Mouse (Mus musculus): ENCODE measurements around the gene Thnsl2. TPM values are rescaled to one million over a fixed set of nuclear protein-coding genes. Genes with fewer than 3 reads are reported as not detected.

The Thnsl2 gene
- total RNA-seq, 2 experiments from 2014 or later = 7.8 to 8.5 TPM

DNA sequence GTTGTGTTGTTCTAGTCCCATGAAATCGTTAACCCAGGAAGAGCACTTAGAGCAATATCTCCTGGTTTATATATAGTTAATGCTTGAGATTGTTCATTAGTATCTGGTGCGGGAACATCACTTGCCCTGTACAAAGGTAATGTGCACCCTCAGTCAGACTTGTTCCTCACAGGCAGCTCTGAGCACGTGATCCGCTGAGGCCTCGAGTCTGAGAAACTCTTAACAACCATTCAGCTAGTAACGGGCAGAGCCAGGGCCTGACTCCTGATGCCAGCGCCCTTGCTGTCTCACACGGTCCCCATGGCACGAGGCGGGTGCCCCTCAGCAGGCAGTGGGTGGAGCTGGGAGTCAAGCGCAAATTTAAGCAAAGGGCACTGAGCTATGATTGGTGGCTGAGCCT is 10.7 kb downstream of the Thnsl2 start:
- DNase-seq = no peak

DNA sequence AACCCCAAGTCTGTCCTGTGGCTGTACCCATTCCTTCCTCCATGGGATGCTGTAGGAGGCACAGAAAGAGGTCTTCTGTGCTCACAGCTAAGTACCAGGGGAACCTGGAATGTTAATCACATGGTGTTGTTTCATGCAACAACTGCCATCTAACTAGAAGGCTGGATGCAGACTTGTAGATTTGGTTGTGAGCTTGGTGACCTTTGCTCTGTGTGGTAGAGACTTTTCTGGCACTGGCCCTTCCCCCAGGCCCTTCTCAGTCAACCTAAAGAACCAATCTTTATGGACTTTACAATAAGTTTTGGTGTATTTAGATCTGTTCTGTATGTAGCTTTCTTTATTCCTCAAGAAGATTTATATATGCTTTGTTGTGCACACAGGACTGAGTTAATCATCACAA is 13.2 kb downstream of the Thnsl2 start:
- no peak for DNase-seq

- DNase-seq = no peak
Measured at GRCm38 (mm10) chr6:71130269-71130668, 14.0 kb downstream of the Thnsl2 start.

- DNase-seq = peak; percentile 10
Measured at GRCm38 (mm10) chr6:71129071-71129470, 15.2 kb downstream of the Thnsl2 start.

DNA sequence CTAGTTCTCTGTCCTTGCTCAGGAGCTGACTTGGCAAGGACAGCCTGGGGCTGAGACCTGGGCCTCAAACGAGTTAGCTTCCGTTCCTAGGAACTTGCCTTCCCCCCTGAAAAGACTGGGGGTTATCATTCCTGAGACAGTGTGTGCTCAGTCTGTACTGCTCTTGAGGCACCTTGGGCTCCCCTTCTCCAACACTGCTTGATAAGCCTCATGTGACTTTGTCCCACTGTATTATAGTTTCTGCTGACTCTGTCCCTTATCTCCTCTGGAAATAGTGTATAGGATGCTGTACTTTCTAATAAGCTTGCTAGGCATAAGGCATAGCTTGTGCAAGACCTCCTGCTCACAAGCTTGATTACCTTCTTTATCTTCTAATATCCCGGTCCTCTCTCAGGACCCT is 17.9 kb downstream of the Thnsl2 start:
- no peak for DNase-seq

- peak; percentile 76 for DNase-seq
Measured at GRCm38 (mm10) chr6:71125043-71125893, 19.0 kb downstream of the Thnsl2 start.

- no peak for DNase-seq
Measured at GRCm38 (mm10) chr6:71119577-71120254, 24.5 kb downstream of the Thnsl2 start.

GRCm38 (mm10) chr6:71111419-71112113 is 32.7 kb downstream of the Thnsl2 start:
- no peak for DNase-seq

- no peak for DNase-seq
Measured at GRCm38 (mm10) chr6:71106170-71106945, 37.9 kb downstream of the Thnsl2 start.

DNA sequence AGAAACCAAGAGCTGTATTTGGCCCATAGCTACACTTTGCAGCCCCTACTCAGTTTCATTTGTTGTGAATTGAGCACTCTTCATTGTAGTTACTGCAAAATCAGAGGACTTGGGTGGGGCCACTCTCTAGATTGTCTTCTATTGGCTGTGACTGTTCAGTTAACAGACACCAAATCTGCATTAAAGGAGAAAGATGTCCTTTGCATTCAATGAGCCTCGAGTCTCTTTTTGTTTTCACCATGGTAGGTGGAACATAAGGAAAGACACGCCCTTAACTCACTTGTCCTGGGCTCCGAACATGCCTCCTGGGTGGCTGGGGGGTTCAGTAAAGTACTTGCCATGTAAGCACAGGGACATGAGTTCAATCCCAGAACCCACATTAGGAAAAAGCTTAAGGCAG is 48.1 kb downstream of the Thnsl2 start:
- no peak for DNase-seq

GRCm38 (mm10) chr6:71094693-71095092 is 49.5 kb downstream of the Thnsl2 start:
- no peak for DNase-seq

GRCm38 (mm10) chr6:71093686-71094085 is 50.6 kb downstream of the Thnsl2 start:
- no peak for DNase-seq

DNA sequence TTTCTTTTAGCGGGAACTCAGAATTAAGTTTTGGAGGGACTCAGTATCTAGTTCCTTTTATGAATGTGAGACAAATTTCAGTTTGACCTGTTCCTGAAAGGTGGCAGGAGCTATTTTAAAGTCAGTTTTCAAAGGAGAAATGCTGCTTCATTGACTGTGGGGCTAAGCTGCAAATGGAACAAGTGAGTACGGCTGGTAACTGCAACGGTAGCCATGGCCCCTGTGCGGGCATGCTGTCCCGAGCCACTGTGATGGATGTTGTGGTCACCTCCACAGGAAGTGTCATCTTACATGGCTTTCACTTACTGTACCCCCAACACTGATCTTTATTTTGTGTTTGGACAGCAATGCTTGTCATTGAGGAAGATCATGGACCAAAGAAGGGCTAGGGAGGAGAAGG is 53.8 kb downstream of the Thnsl2 start:
- no peak for DNase-seq

DNA sequence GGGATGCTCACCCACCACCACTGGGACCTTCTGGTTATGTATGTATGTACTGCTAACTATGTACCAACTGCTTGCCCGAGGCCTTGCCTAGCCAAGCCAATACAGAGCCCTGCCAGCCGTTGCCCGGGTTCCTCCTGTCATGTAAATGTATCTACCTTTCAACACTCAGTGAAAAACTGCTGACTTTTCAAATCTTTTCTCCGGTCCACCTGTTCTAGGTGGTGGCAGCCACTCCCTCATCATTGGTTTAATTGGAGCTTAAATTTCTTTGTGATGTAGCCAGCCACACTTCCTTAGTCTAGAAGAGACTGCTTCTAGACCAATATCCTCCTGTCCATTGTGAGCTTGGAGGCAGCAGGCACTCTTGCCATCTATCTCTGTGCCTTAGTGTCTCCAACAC is 54.5 kb downstream of the Thnsl2 start:
- DNase-seq = no peak

GRCm38 (mm10) chr6:71088992-71089391 is 55.2 kb downstream of the Thnsl2 start:
- DNase-seq = no peak

GRCm38 (mm10) chr6:71083441-71083840 is 60.8 kb downstream of the Thnsl2 start:
- DNase-seq = no peak

GRCm38 (mm10) chr6:71082084-71082483 is 62.2 kb downstream of the Thnsl2 start:
- no peak for DNase-seq

- no peak for DNase-seq
Measured at GRCm38 (mm10) chr6:71081230-71081629, 63.0 kb downstream of the Thnsl2 start.
